Mouse (Mus musculus): Measurements from ENCODE around the gene Ltbp4.

DNA sequence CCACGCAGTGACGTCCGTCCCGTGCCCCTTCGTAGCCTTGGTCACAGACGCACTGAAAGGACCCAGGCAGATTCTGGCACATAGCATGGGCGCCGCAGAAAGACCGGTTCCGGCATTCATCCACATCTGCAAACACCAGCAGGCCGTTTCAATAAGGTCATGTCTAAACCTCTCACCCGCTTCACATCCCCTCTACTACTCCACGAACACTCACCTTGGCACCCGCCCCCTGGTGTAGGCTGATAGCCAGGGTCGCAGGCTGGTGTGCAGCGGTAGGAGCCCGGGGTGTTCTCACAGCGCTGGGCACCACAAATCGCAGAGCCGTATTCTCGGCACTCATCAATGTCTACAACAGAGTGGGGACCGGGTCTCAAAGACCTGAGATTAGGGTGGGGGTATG is 18.1 kb downstream of the Ltbp4 start:
- TF ChIP-seq POLR2A (IDR thresholded peaks at IDR 0.05; ENCODE audit: borderline replicate concordance, extremely low read depth, insufficient read depth, insufficient read length, poor library complexity, severe bottlenecking) (no peak), CTCF (IDR thresholded peaks at IDR 0.05; ENCODE audit: borderline replicate concordance, extremely low read depth, insufficient read depth, insufficient read length) (no peak)

Data from brain, embryonic 14.5 days (tissue).